Mouse (Mus musculus): ENCODE results near the gene Palm3.

Palm3 gene

GRCm38 (mm10) chr8:84067911-84068310 lies 46.6 kb downstream of the Palm3 start:
- DNase-seq: no peak

GRCm38 (mm10) chr8:84068316-84069035 lies 47.2 kb downstream of the Palm3 start:
- no peak for DNase-seq

GRCm38 (mm10) chr8:84069169-84069568 lies 47.9 kb downstream of the Palm3 start:
- DNase-seq: no peak

GRCm38 (mm10) chr8:84069750-84070149 lies 48.5 kb downstream of the Palm3 start:
- no peak for DNase-seq

- DNase-seq: no peak
Observed at GRCm38 (mm10) chr8:84070241-84070640, 49.0 kb downstream of the Palm3 start.

- no peak for DNase-seq
Observed at GRCm38 (mm10) chr8:84070667-84071066, 49.4 kb downstream of the Palm3 start.

GRCm38 (mm10) chr8:84071921-84072320 lies 50.6 kb downstream of the Palm3 start:
- DNase-seq: no peak

GRCm38 (mm10) chr8:84072321-84072720 lies 51.0 kb downstream of the Palm3 start:
- no peak for DNase-seq

- DNase-seq: no peak
Observed at GRCm38 (mm10) chr8:84073230-84073976, 52.1 kb downstream of the Palm3 start.

- DNase-seq: no peak
Observed at GRCm38 (mm10) chr8:84076412-84076811, 55.1 kb downstream of the Palm3 start.

GRCm38 (mm10) chr8:84076849-84077248 lies 55.6 kb downstream of the Palm3 start:
- DNase-seq: no peak

GRCm38 (mm10) chr8:84079206-84079605 lies 57.9 kb downstream of the Palm3 start:
- DNase-seq: no peak
